Mouse (Mus musculus): ENCODE results near the gene P3h2. TPM values are rescaled to one million over a fixed set of nuclear protein-coding genes. Genes with fewer than 3 reads are reported as not detected.

Gene P3h2
- total RNA-seq, 2 experiments from 2014 or later = 0.23 TPM; not detected in 1

DNA sequence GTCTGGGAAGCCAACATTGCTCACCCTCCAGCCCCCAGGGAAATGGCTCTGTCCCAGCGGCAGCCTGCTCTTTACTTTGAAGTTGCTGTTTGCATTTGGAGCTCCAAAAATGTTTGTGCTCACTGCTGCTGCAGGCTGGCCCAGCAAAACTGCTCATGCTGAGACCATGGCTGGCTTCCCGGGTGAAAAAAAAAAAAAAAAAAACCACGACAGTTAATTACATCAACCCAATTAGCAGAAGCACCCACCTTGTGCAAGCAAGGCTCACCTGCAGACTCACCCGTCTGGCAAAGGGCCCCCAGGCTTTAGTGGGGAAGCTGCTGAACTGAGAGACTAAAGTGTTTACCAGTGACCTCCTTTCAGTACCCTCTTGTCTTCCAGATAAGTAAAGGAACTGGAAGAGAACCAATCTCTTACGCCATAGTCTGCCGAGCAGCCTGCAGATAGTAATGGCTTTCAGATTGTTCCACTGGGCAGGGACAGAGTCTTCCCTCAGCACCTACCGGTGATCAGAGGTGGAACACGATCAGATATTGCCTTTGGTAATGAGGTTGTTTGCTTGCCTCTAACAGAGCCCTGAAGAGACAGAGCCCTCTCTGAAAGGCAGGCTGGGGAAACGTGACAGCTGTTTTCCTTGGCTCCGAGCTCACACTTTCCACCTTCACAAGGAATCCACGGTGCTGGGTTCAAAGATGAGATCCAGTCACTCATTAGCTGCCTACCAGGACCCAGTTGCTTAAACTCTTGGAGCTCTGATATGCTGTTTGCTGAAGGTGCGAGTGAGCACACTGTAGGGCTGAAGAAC is 160.2 kb downstream of the P3h2 start:
- ATAC-seq (replicated peaks; ENCODE audit: low FRiP score, low TSS enrichment, poor library complexity, severe bottlenecking) = no peak

DNA sequence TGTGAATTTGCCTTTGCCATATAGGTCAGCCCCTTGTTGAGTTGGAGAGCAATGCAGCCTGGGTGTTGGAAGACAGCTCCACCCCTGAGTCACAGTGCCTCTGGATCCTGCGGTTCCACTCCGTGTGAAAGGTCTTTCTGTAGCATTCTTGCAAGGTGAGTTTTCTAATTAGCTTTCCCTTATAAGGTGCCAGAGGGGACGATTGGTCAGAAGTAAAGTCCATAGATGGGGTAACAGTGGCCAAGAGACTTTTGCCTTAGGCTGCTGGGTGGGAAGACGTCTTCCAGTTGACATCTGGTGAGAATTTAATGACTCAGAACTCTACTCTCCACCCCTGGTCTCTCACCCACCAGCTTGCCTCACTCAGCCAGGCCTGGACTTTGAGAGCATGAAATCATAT is 163.3 kb downstream of the P3h2 start:
- no peak for ATAC-seq (replicated peaks; ENCODE audit: low FRiP score, low TSS enrichment, poor library complexity, severe bottlenecking)

DNA sequence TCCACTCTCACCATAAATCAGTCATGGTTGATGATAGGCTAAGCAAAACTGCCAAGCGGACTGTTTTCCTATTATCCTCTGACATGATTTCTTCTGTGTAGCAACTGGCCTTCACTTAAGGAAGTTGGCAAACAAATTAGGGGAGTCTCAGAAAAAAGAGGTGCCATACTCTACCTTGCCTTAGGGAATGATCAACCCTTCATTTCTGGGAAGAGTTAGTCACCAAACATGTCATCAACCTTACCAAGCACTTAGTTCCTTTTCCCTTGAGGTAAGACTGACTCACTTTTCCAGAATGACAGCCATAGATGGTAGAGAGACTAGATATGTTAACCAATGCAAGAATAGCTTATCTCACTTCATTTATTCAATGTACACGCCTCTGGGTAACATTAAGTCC is 171.4 kb downstream of the P3h2 start:
- ATAC-seq (replicated peaks; ENCODE audit: low FRiP score, low TSS enrichment, poor library complexity, severe bottlenecking) = no peak

DNA sequence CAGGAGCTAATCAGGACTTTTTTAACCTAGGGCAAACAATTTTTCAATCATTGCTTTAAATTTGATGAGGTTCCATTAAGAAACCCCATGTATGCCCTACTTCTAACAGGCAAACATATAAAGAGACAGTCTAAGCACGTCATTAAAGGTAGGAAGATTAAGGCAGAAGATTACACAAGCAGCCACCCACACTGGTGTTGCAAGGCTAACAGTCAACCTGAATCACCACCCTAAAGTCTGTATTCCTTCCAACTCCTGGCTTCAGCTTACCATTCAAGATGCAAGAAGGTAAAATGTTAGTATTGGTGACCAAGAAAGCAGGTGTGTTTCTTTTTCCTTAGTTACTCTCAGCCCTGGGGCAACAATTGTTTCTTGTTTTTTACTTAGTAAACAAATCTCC is 193.4 kb downstream of the P3h2 start:
- no peak for ATAC-seq (replicated peaks; ENCODE audit: low FRiP score, low TSS enrichment, poor library complexity, severe bottlenecking)

Measured in megakaryocyte-erythroid progenitor cell, adult 5-6 weeks (primary cell).